Mouse (Mus musculus) left cerebral cortex, postnatal 36 days (tissue): ENCODE measurements at regions not wholly inside any gene's neighbourhood (a gene's known extent, or its start where the extent isn't known, plus 50 kb on each side); places are given as distances from the start of the nearest gene placed in this dataset.
"Not testable (repeated sequence)": the region's sequence is repeated elsewhere in the genome, so short reads cannot be mapped to it uniquely, and the experiment has no call there.

Source experiments
- DNase-seq, 2 experiments: peaks; one replicate each; pipeline ENCODE4 v3.0.0; 2021 to 2022; ENCODE audit warnings: low spot score in 2 of 2, mixed read lengths in 1 of 2
- intact Hi-C: fragments of 180-260 bp; cut with DNase I; formaldehyde crosslinking; loops from one replicate; pipeline ENCODE4 v1.15.1; 2025

DNA sequence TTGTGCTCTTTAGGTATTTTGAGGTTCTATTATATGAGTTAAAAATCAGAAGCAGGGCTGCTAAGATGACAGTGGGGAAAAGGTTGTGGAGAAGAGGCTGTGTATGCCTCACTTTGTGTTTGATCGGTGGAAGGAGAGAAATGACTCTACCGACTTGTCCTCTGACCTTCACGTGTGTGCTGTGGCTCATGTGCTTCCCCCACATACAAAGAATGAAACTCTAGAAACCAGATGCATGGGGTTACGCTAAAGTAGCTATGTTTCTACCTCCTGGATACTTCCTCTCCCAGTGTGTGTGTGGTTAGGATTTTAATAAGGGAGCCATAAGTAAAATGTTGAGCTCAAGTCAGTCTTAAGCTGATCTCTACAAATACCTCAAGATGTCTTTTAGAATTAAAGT, 148.1 kb upstream of the 1700056E22Rik start:
- intact Hi-C loops: no loop called here
- DNase-seq: no peak

- DNase-seq, intact Hi-C loops: not testable (repeated sequence)
These were observed 140.3 kb upstream of the 1700056E22Rik start for GRCm38 (mm10) chr1:184174416-184174815.

DNA sequence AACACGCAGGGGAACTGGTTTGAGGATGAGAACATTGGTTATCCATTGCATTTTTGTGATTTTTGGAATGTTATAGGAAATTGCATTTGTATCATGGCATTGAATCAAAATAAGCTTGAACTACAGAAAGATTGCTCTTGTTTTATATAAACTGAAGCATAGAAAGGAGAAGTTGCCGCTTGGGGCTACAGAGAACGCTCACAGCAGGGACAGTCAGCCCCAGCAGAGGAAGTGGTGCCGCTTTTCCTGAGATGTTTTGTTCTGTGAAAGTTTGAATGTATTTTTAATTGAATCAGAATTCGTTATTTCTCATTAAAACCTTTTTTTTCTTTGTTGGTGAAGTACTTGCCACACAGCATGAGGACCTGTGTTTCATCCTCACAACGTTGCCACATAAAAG, 139.6 kb upstream of the 1700056E22Rik start:
- intact Hi-C loops: no loop called here
- DNase-seq: no peak

DNA sequence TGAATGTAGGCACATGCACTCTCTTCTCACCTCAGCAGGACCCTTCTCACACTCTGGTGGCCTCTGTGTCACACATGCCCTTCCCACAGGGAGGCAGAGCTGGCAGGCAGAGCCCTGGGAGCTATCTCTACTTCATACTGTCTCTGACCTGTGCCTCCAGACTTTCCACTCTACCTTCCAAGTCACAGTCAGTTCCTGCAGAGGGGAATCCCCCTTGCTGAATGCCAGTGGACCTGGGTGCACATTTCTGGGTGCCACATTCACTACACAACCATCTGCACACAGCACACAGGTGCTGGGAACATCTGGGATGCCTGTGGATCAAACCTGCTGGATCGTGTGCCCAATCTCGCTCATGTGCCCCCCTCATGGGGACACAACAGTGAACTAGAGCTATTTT, 138.9 kb upstream of the 1700056E22Rik start:
- DNase-seq: no peak
- intact Hi-C loops: no loop called here

- intact Hi-C loops: no loop called here
- no peak for DNase-seq
These were observed 137.5 kb upstream of the 1700056E22Rik start for GRCm38 (mm10) chr1:184171601-184172000.

DNA sequence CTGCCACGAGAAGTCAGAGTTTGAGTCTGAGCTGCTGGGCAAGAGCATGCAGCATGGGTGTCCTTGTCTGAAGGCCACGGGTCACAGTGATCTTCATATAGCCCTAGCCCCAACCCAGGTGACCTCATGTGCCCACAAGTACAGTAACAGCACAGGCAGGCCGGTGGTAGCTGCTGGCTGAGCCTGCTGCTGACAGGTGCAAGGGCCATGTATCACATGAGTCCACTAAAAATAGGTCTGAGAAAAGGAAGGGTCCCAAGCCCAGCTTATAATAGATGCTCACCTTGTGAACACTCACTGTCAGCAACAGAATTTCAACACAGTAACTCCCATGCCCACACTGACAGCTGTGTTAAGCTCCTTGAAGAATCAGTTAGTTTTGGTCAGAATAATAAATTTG, 136.8 kb upstream of the 1700056E22Rik start:
- intact Hi-C loops: no loop called here
- no peak for DNase-seq

DNA sequence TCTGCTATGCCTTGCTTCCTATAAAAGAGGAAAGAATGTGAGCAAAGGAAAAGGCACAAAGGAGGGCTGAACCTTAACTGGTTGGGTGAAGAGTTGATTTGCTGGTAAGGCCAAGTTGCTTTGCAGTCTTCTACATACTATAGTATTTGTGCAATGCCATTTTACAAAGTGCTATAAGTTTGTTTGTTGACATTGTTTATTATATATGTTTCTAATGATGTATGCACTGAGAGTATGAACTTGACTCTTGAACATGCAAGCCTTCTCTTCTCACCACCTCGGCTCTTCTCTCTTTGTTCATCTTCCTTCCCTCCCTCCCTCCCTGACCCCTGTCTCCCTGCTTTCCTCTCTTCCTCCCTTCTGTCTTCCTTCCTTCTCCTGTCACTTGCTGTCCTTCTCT, 135.9 kb upstream of the 1700056E22Rik start:
- intact Hi-C loops: no loop called here
- no peak for DNase-seq

DNA sequence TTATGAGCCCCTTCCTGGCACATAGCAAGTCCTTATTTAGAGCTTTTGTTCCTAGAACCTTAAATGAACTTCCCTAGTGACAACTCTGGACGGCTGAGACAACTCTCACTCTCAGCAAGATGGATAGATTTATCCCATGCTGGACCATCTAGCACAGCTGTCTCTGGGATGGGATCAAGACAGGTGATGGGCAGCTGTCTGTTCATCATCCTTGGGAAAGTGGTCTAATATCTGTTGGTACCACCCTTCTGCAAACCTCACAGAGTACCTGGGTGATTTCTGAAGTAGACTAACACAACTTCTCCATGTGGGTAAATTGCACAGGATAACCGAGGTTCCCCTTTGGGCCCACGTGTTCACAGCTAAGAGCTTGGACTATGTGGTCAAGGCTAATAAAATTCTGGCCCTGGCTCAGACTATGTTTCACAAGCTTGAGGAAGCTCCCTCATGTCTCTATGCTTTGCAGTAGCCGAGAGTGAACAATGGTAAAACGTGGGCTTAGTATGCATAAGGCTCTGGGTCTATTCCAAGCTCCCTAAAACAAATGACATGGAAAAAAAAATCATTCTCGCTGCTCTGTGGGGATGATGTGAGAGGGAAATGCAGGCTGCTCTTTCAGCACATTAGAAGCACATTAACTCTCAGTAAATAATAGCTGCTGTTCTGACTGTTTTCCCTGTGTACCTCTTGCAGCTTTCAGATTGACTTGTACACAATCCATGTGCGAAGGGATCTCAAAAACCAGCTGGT, 135.1 kb upstream of the 1700056E22Rik start:
- DNase-seq: no peak
- intact Hi-C loops: no loop called here

- no peak for DNase-seq
- intact Hi-C loops: no loop called here
These were observed 132.8 kb upstream of the 1700056E22Rik start for GRCm38 (mm10) chr1:184166951-184167350.

DNA sequence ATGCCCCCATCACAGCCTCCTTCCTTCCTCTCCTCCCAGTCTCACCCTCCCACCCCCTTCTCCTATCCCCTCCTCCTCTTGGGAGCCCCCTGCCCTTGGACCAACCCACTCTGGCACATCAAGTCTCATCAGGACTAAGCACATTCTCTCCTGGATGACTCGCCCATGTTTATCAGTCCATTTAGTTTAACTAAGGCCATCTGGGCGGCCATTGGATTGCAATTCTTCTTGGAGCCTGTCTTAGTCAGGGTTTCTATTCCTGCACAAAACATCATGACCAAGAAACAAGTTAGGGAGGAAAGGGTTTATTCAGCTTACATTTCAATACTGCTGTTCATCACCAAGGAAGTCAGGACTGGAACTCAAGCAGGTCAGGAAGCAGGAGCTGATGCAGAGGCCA, 128.4 kb upstream of the 1700056E22Rik start:
- intact Hi-C loops, DNase-seq: not testable (repeated sequence)

- no peak for DNase-seq
- intact Hi-C loops: no loop called here
These were observed 113.6 kb upstream of the 1700056E22Rik start for GRCm38 (mm10) chr1:184147713-184148112.

- intact Hi-C loops: no loop called here
- no peak for DNase-seq
These were observed 108.9 kb upstream of the 1700056E22Rik start for GRCm38 (mm10) chr1:184142974-184143373.

DNA sequence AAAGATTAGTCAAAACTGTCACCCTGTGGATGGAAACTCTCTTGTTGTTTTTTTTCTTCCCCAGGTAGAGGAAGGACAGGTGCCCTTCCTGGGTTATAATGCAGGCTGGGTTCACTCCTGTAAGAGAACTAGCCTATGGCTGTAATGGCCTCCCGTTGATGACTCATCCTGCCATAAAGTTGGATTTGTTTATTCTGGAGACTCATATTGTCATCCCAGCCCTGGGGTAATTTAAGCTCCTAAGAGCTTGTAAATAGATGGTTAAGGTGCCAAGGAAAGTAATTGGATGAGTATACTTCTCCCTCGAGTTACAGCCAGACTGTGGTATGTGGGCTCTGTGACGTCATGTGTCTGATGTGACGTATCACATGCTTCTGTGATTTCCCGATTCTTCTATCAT, 106.4 kb upstream of the 1700056E22Rik start:
- intact Hi-C loops: no loop called here
- DNase-seq: no peak

GRCm38 (mm10) chr1:184140082-184140481, 106.0 kb upstream of the 1700056E22Rik start:
- intact Hi-C loops: no loop called here
- no peak for DNase-seq

GRCm38 (mm10) chr1:184138661-184139060, 104.6 kb upstream of the 1700056E22Rik start:
- intact Hi-C loops: no loop called here

DNA sequence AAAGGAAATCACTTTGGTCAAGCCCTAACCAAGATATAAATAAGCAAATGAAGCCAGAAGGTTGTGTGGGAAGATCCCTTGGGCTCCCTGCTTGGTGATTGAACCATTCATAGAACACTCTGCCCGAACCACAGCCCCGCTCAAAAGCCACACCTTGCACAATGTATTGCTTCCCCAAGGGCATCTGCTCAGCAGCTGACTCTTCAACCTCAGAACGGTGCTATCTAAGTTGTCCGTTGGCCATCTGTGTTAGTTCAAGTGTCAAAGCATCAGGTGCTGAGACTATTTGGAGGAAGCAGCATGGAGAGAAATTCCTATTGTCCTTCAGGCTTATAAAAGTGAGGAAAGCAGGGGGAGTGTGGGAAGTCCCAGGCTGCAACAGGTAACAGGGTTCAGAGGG, 96.8 kb upstream of the 1700056E22Rik start:
- intact Hi-C loops: no loop called here
- DNase-seq: no peak

More at GRCm38 (mm10) chr1:184138661-184139060, 104.6 kb upstream of the 1700056E22Rik start:
- no peak for DNase-seq

GRCm38 (mm10) chr1:184127321-184127720, 93.2 kb upstream of the 1700056E22Rik start:
- no peak for DNase-seq
- intact Hi-C loops: no loop called here

GRCm38 (mm10) chr1:184126909-184127308, 92.8 kb upstream of the 1700056E22Rik start:
- no peak for DNase-seq
- intact Hi-C loops: no loop called here
